Mouse (Mus musculus) stomach, embryonic 16.5 days (tissue): Measurements from ENCODE around the gene Hist2h2aa1. TPM values are rescaled to one million over a fixed set of nuclear protein-coding genes. Genes with fewer than 3 reads are reported as not detected.
A peak's percentile ranks its signal among the peaks of the same experiment; 100 is the strongest.
"Not testable (repeated sequence)": the region's sequence is repeated elsewhere in the genome, so short reads cannot be mapped to it uniquely, and the experiment has no call there.

Source experiments
- ATAC-seq: fragments of 200-750 bp; cut with Nextera tagmentation; 2 replicates; pipeline ENCODE4 v1.8.0; 2017; ENCODE audit warnings: moderate number of reproducible peaks, moderate TSS enrichment; ENCODE audit not compliant: insufficient read depth, low FRiP score
- H3K27ac ChIP-seq: fragments of 300-500 bp; sonication (generic); 2 replicates; pipeline ENCODE4 v1.5.1; 2014; ENCODE audit warnings: low read length
- H3K27me3 ChIP-seq: fragments of 300-500 bp; sonication (generic); 2 replicates; pipeline ENCODE4 v1.6.1; 2014; ENCODE audit warnings: low read length, control low read depth, mixed read lengths; ENCODE audit not compliant: control insufficient read depth, insufficient read depth
- H3K36me3 ChIP-seq: fragments of 300-500 bp; sonication (generic); 2 replicates; pipeline ENCODE4 v1.6.1; 2014; ENCODE audit warnings: low read length; ENCODE audit not compliant: control insufficient read depth, insufficient read depth
- H3K4me1 ChIP-seq: fragments of 300-500 bp; sonication (generic); 2 replicates; pipeline ENCODE4 v1.6.1; 2014; ENCODE audit warnings: low read length, control low read depth, mixed read lengths; ENCODE audit not compliant: control insufficient read depth, insufficient read depth
- H3K4me2 ChIP-seq: fragments of 300-500 bp; sonication (generic); 2 replicates; pipeline ENCODE4 v1.6.1; 2014; ENCODE audit warnings: low read depth, low read length, mixed read lengths
- H3K4me3 ChIP-seq: fragments of 300-500 bp; sonication (generic); replicated peaks from 2 replicates; pipeline ENCODE4 v1.5.1; 2014; ENCODE audit warnings: mild to moderate bottlenecking, low read length
- H3K9ac ChIP-seq: fragments of 300-500 bp; sonication (generic); 2 replicates; pipeline ENCODE4 v1.6.1; 2014; ENCODE audit warnings: low read length
- H3K9me3 ChIP-seq: fragments of 300-500 bp; sonication (generic); replicated peaks from 2 replicates; pipeline ENCODE4 v1.6.1; 2016; ENCODE audit warnings: low read length, control low read depth; ENCODE audit not compliant: control insufficient read depth
- WGBS: fragments of 180-500 bp; shearing (Covaris S2); extraction: QIAGEN DNeasy Blood & Tissue Kit; methylation state at CpG from one replicate; pipeline ENCODE4 v1.1.7; 2014; 5-methylcytosine and 5-hydroxymethylcytosine counted together
- polyA plus RNA-seq: library from polyadenylated mRNA; unstranded; fragments of >200 nt; fragmentation: Nextera tagmentation; extraction: Ambion mirVana; gene quantifications from 2 replicates; pipeline ENCODE4 v1.2.1, GENCODE M21; 2015

Gene Hist2h2aa1
- polyA plus RNA-seq, result 19.4 and 20.8 TPM in 2 replicates

DNA sequence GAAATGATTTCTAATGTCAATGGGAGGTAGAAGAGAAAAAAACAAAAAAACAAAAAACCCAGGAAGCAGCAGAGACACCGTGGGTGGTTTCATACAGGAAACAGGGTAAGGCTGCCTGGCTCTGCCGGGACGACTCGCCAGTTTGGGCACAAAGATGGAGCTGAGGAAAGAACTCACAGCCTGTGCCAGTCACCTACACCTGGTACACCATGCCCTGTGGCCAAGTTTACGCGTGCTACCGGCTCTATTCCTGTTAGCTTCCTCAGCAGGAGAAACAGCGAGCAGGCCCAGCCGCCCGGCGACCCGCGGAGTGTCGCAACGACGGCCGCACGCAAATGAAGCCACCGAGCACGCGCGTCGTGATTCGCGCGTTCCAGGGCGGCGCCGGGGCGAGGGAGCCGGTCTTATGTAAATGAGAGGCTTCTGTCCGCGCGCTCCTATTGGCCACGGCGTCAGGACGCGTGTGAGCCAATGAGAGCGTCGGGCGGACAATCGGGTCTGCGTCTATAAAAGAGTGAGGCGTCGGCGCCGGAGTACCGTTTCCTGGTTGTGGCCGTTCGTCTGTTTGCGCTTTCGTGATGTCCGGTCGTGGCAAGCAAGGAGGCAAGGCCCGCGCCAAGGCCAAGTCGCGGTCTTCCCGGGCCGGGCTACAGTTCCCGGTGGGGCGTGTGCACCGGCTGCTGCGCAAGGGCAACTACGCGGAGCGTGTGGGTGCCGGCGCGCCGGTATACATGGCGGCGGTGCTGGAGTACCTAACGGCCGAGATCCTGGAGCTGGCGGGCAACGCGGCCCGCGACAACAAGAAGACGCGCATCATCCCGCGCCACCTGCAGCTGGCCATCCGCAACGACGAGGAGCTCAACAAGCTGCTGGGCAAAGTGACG lies at the start of gene Hist2h2aa1:
Hist2h2aa1 (plus strand) TSS at position 495 of the 884 bp plus-strand sequence.
- H3K36me3 ChIP-seq, H3K9me3 ChIP-seq, H3K27me3 ChIP-seq: not testable (repeated sequence)
- Histone ChIP-seq H3K9ac (peak within 1 kb of the TSS; percentile 88), H3K4me1 (peaks cover 24% of the 10 kb centered on the region), H3K4me2 (peak within 1 kb of the TSS; percentile 61), H3K27ac (peak within 1 kb of the TSS; percentile 99), H3K4me3 (peak within 1 kb of the TSS; percentile 62)
- WGBS, result under 1% methylated on average over 36 of the region's 88 CpGs
- peak; percentile 88 for ATAC-seq

DNA sequence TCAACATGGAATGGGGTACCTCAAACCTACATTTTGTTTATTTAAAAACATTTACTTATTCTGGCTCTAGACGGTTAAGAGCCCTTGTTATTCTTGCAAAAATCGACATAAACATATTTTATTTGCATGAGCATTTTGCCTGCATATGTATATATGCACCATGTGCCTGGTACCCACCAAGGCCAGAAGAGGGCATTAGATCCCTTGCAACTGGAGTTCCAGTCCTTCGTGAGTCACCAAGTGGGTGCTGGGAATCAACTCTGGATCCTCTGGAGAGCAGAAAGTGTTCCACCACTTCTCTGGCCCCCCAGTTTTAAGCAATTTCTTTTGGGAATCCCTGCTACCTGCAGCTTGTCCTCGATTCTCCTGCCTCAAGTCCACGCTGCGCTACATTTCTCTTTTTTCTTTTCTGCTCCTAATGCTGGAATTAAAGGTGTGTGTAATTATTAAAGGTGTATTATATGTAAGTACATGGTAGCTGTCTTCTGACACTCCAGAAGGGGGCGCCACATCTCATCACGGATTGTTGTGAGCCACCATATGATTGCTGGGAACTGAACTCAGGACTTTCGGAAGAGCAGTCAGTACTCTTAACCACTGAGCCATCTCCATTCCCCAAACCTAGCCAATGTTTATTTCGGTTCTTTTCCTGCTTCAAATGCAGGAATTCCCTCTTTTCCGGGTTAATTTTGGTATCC lies 49.5 kb upstream of the Hist2h2aa1 start:
- Histone ChIP-seq H3K4me2 (no peak overlapping the region), H3K27ac (no peak overlapping the region), H3K9me3 (no peaks in the 10 kb centered on the region), H3K4me1 (peaks cover 7% of the 10 kb centered on the region), H3K36me3 (no peaks in the 10 kb centered on the region), H3K27me3 (no peaks in the 10 kb centered on the region), H3K4me3 (no peak overlapping the region), H3K9ac (no peak overlapping the region)
- WGBS, result 90% methylated on average over 11 of the region's 11 CpGs
- ATAC-seq, result no peak

GRCm38 (mm10) chr3:96196437-96197128 lies 48.7 kb upstream of the Hist2h2aa1 start:
- H3K4me3 ChIP-seq, result peak overlapping the region; percentile 79
- peak overlapping the region; percentile 99 for H3K4me2 ChIP-seq
- no peaks in the 10 kb centered on the region for H3K9me3 ChIP-seq
- WGBS, result 18% methylated on average over 27 of the region's 27 CpGs
- H3K36me3 ChIP-seq, result no peaks in the 10 kb centered on the region
- no peaks in the 10 kb centered on the region for H3K27me3 ChIP-seq
- H3K9ac ChIP-seq, result peak overlapping the region; percentile 82
- H3K27ac ChIP-seq, result peak overlapping the region; percentile 95
- no peak for ATAC-seq
- H3K4me1 ChIP-seq, result peaks cover 7% of the 10 kb centered on the region

GRCm38 (mm10) chr3:96197129-96197749 lies 48.1 kb upstream of the Hist2h2aa1 start:
- Histone ChIP-seq H3K9ac (peak overlapping the region; percentile 82), H3K36me3 (no peaks in the 10 kb centered on the region), H3K4me3 (peak overlapping the region; percentile 79), H3K27me3 (no peaks in the 10 kb centered on the region), H3K4me2 (peak overlapping the region; percentile 99), H3K27ac (peak overlapping the region; percentile 95), H3K4me1 (peaks cover 7% of the 10 kb centered on the region), H3K9me3 (no peaks in the 10 kb centered on the region)
- ATAC-seq, result peak; percentile 93
- WGBS, result under 1% methylated on average over 50 of the region's 50 CpGs

- Histone ChIP-seq H3K4me3 (peak overlapping the region; percentile 79), H3K36me3 (no peaks in the 10 kb centered on the region), H3K9ac (peak overlapping the region; percentile 33; the same call in 1 of the 2 replicates), H3K9me3 (no peaks in the 10 kb centered on the region), H3K27ac (peak overlapping the region; percentile 71), H3K27me3 (no peaks in the 10 kb centered on the region), H3K4me2 (peak overlapping the region; percentile 99), H3K4me1 (peaks cover 7% of the 10 kb centered on the region)
- peak; percentile 34; the same call in 1 of the 2 replicates for ATAC-seq
- 13% methylated on average over 6 of the region's 6 CpGs for WGBS
Observed at GRCm38 (mm10) chr3:96198181-96198580, 47.1 kb upstream of the Hist2h2aa1 start.

DNA sequence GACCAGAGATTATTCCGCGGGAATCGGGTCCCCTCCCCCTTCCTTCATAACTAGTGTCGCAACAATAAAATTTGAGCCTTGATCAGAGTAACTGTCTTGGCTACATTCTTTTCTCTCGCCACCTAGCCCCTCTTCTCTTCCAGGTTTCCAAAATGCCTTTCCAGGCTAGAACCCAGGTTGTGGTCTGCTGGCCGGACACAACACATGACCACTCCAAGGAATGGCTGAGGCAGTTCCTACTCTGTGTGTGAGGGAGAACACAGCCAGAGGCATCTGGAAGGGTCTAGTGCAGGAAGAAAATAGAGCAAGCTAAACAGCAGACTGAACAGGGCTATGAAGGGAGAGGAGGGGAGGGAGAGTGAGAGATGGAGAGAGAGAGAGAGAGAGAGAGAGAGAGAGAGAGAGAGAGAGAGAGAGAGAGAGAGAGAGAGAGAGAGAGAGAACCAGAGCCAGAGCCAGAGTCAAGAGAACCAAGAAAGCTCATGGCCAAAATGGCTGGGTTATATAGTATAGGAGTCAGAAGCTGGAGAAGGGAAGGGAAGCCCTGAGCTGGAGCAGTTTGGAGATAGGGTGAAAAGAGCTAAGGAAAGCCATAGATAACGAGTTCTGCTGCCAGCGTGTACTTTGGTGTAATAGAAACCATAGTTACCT lies 46.6 kb upstream of the Hist2h2aa1 start:
- WGBS, result 26% methylated on average over 7 of the region's 8 CpGs
- peak overlapping the region; percentile 99; the same call in 1 of the 2 replicates for H3K4me2 ChIP-seq
- not testable (repeated sequence) for ATAC-seq, H3K27ac ChIP-seq, H3K36me3 ChIP-seq, H3K9me3 ChIP-seq, H3K27me3 ChIP-seq, H3K4me1 ChIP-seq, H3K9ac ChIP-seq, H3K4me3 ChIP-seq

GRCm38 (mm10) chr3:96199731-96200130 lies 45.6 kb upstream of the Hist2h2aa1 start:
- WGBS, result 52% methylated on average over 2 of the region's 2 CpGs
- Histone ChIP-seq H3K36me3 (no peaks in the 10 kb centered on the region), H3K27me3 (no peaks in the 10 kb centered on the region), H3K4me3 (no peak overlapping the region), H3K9ac (no peak overlapping the region), H3K9me3 (no peaks in the 10 kb centered on the region), H3K4me1 (peaks cover 7% of the 10 kb centered on the region), H3K27ac (no peak overlapping the region), H3K4me2 (no peak overlapping the region)
- ATAC-seq, result no peak

DNA sequence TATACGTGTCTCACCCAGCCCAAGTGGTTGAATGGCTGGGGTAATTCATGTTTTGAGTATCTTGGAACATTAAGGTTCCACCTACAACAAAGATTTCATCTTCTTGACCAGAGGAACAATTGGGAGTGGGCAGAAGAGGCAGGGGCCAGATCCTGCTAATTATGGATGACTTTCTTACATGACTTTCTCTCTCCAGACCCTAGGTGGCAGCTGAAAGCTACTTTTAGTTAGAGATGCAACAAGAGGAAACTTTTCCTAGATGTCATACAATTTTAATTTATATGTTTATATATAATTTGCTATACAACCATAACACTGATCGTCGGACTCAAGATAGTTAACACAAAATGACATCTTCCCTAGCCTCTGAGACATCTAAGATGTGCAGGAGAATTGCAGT lies 37.5 kb upstream of the Hist2h2aa1 start:
- ATAC-seq, result no peak
- WGBS, result 62% methylated on average over 3 of the region's 3 CpGs
- H3K9me3 ChIP-seq, result no peaks in the 10 kb centered on the region
- H3K9ac ChIP-seq, result no peak overlapping the region
- H3K27me3 ChIP-seq, result no peaks in the 10 kb centered on the region
- H3K4me3 ChIP-seq, result no peak overlapping the region
- H3K36me3 ChIP-seq, result no peaks in the 10 kb centered on the region
- no peaks in the 10 kb centered on the region for H3K4me1 ChIP-seq
- H3K4me2 ChIP-seq, result no peak overlapping the region
- H3K27ac ChIP-seq, result no peak overlapping the region
